Mouse (Mus musculus) kidney, postnatal 0 days (tissue): ENCODE data around the gene Slc19a3. TPM values are rescaled to one million over a fixed set of nuclear protein-coding genes. Genes with fewer than 3 reads are reported as not detected.

ENCODE experiments used
- ATAC-seq: fragments of 200-750 bp; cut with Nextera tagmentation; replicated peaks from 2 replicates; pipeline ENCODE4 v1.8.0; 2017; ENCODE audit warnings: low read depth, moderate number of reproducible peaks, moderate TSS enrichment, moderate library complexity; ENCODE audit not compliant: low FRiP score
- DNase-seq: peaks from one replicate; pipeline ENCODE4 v3.0.0-alpha.2; 2016; ENCODE audit warnings: low spot score
- H3K27ac ChIP-seq: fragments of 300-500 bp; sonication (generic); 2 replicates; pipeline ENCODE4 v1.5.1; 2014; ENCODE audit warnings: mild to moderate bottlenecking
- H3K27me3 ChIP-seq: fragments of 300-500 bp; sonication (generic); 2 replicates; pipeline ENCODE4 v1.6.1; 2014; ENCODE audit warnings: low read length, mixed read lengths; ENCODE audit not compliant: insufficient read depth
- H3K36me3 ChIP-seq: fragments of 300-500 bp; sonication (generic); 2 replicates; pipeline ENCODE4 v1.6.1; 2014; ENCODE audit warnings: low read length, mixed read lengths; ENCODE audit not compliant: insufficient read depth
- H3K4me1 ChIP-seq: fragments of 300-500 bp; sonication (generic); replicated peaks from 2 replicates; pipeline ENCODE4 v1.6.1; 2014; ENCODE audit warnings: antibody characterized with exemption, low read length, mixed read lengths; ENCODE audit not compliant: insufficient read depth
- H3K4me2 ChIP-seq: fragments of 300-500 bp; sonication (generic); 2 replicates; pipeline ENCODE4 v1.6.1; 2014; ENCODE audit warnings: mild to moderate bottlenecking, low read length, moderate library complexity, mixed read lengths
- H3K4me3 ChIP-seq: fragments of 300-500 bp; sonication (generic); replicated peaks from 2 replicates; pipeline ENCODE4 v1.5.1; 2014; ENCODE audit warnings: low read depth, low read length
- H3K9ac ChIP-seq: fragments of 300-500 bp; sonication (generic); 2 replicates; pipeline ENCODE4 v1.6.1; 2014; ENCODE audit warnings: low read depth, low read length
- H3K9me3 ChIP-seq: fragments of 300-500 bp; sonication (generic); replicated peaks from 2 replicates; pipeline ENCODE4 v1.6.1; 2016; ENCODE audit warnings: low read length, inconsistent platforms, mixed read lengths
- CTCF ChIP-seq: IDR thresholded peaks from 2 replicates; pipeline ENCODE4 v1.5.1; 2016; ENCODE audit warnings: antibody characterized with exemption, low read depth, mild to moderate bottlenecking, moderate library complexity
- WGBS: fragments of 180-500 bp; shearing (Covaris S2); extraction: QIAGEN DNeasy Blood & Tissue Kit; methylation state at CpG from one replicate; pipeline ENCODE4 v1.1.7; 2014; 5-methylcytosine and 5-hydroxymethylcytosine counted together
- polyA plus RNA-seq: library from polyadenylated mRNA; unstranded; fragments of >200 nt; fragmentation: Nextera tagmentation; extraction: Ambion mirVana; gene quantifications from 2 replicates; pipeline ENCODE4 v1.2.1, GENCODE M21; 2015

Gene Slc19a3
- polyA plus RNA-seq, 1 experiment from 2014 or later, result 3.4 TPM

DNA sequence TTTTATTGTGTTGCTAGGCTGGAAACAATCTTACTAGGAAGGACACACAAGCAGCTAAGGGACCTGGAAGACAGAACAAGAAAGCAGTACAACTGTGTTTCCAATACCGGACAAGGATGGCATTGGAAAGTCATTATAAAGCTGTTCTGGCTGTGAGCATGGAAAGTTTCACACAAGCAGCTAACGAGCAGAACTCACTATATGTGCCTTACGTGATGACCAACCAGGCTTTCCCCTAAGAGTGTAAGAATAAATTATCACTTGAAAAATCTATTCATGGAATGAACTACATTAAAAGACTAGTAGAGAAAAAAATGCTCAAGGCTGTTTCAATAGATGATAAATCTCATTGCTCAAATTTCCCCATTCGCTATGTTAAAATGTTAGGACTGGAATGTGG is 28.3 kb upstream of the Slc19a3 start:
- WGBS, result 89% methylated on average over 4 of the region's 4 CpGs
- TF ChIP-seq CTCF, result no peak
- Histone ChIP-seq H3K9ac (no peak overlapping the region), H3K27me3 (no peaks in the 10 kb centered on the region), H3K4me3 (no peak overlapping the region), H3K27ac (no peak overlapping the region), H3K9me3 (no peaks in the 10 kb centered on the region), H3K4me2 (no peak overlapping the region), H3K4me1 (no peaks in the 10 kb centered on the region), H3K36me3 (no peaks in the 10 kb centered on the region)
- ATAC-seq, result no peak
- DNase-seq, result no peak

- Histone ChIP-seq H3K9me3 (no peaks in the 10 kb centered on the region), H3K4me2 (no peak overlapping the region), H3K4me3 (no peak overlapping the region), H3K36me3 (no peaks in the 10 kb centered on the region), H3K9ac (no peak overlapping the region), H3K27me3 (no peaks in the 10 kb centered on the region), H3K27ac (no peak overlapping the region), H3K4me1 (no peaks in the 10 kb centered on the region)
- no peak for ATAC-seq
- 34% methylated on average over 3 of the region's 3 CpGs for WGBS
- DNase-seq, result peak; percentile 79
- peak; percentile 82 for TF ChIP-seq CTCF
Observed at GRCm38 (mm10) chr1:83064851-83065250, 26.6 kb upstream of the Slc19a3 start.

GRCm38 (mm10) chr1:83060643-83061042 is 22.4 kb upstream of the Slc19a3 start, which contains the start of gene Krtap28-13:
Gene Krtap28-13, plus strand, starts transcription at chr1:83060930.
- H3K27me3 ChIP-seq, result no peaks in the 10 kb centered on the region
- no peaks in the 10 kb centered on the region for H3K36me3 ChIP-seq
- no peaks in the 10 kb centered on the region for H3K9me3 ChIP-seq
- no peak for ATAC-seq
- DNase-seq, result peak; percentile 45
- no peak within 1 kb of the TSS for H3K4me2 ChIP-seq
- TF ChIP-seq CTCF, result no peak
- H3K4me1 ChIP-seq, result no peaks in the 10 kb centered on the region
- H3K4me3 ChIP-seq, result no peak within 1 kb of the TSS
- 84% methylated on average over 4 of the region's 4 CpGs for WGBS
- no peak within 1 kb of the TSS for H3K27ac ChIP-seq
- H3K9ac ChIP-seq, result no peak within 1 kb of the TSS

DNA sequence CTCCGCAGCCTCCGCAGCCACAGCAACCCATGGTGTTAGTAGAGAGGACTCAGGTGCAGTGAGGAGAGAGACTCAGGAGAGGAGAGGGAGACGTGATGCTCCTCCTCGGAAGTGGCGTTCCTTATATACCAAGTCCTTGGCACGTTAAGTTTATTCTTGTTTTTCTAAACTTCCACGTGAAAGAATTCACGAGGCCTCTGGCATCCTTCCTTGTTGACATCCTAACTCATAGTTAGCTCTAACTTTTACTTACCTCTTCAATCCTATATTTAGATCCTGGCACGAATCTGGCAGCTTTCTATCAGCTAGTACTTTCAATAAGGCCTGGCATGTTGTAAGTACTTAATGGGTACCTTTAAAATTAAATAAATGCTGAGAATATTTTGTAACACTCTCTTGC is 21.0 kb upstream of the Slc19a3 start, which contains the start of gene A030005K14Rik:
A030005K14Rik (minus strand) TSS at position 101 of the 400 bp plus-strand sequence.
- TF ChIP-seq CTCF, result no peak
- no peak within 1 kb of the TSS for H3K9ac ChIP-seq
- WGBS, result 91% methylated on average over 9 of the region's 9 CpGs
- ATAC-seq, result no peak
- no peaks in the 10 kb centered on the region for H3K36me3 ChIP-seq
- no peak within 1 kb of the TSS for H3K27ac ChIP-seq
- no peak for DNase-seq
- H3K27me3 ChIP-seq, result no peaks in the 10 kb centered on the region
- no peak within 1 kb of the TSS for H3K4me2 ChIP-seq
- no peak within 1 kb of the TSS for H3K4me3 ChIP-seq
- no peaks in the 10 kb centered on the region for H3K4me1 ChIP-seq
- H3K9me3 ChIP-seq, result no peaks in the 10 kb centered on the region

GRCm38 (mm10) chr1:83058481-83058880 is 20.2 kb upstream of the Slc19a3 start:
- TF ChIP-seq CTCF, result no peak
- no peak for DNase-seq
- 29% methylated on average over 1 of the region's 1 CpGs for WGBS
- no peak overlapping the region for H3K9ac ChIP-seq
- no peaks in the 10 kb centered on the region for H3K36me3 ChIP-seq
- no peak overlapping the region for H3K4me3 ChIP-seq
- no peak overlapping the region for H3K4me2 ChIP-seq
- no peak for ATAC-seq
- H3K9me3 ChIP-seq, result no peaks in the 10 kb centered on the region
- H3K27me3 ChIP-seq, result no peaks in the 10 kb centered on the region
- no peaks in the 10 kb centered on the region for H3K4me1 ChIP-seq
- H3K27ac ChIP-seq, result no peak overlapping the region

GRCm38 (mm10) chr1:83044882-83045427 is 6.7 kb upstream of the Slc19a3 start, which contains the start of gene Gm47969:
Gene Gm47969, plus strand, starts transcription at chr1:83044932.
- WGBS, result 72% methylated on average over 5 of the region's 5 CpGs

DNA sequence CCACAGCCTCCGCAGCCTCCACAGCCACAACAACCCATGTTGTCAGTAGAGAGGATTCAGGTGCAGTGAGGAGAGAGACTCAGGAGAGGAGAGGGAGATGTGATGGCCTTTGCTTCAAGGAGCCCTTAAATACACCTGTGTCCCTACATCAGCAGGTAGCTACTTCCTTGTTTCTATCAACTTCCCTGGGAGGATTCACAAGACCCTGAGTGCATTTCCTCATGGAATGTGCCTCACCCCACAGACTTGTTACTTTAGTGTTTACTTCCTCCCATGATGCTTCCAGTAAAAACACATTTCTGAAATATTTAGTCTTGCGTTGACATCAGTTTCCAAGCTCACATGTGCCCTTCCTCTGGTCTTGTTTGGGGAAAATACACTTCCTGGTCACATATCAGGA is 4.1 kb upstream of the Slc19a3 start, which contains the start of gene Krtap28-10:
Krtap28-10 (minus strand) TSS at position 101 of the 400 bp plus-strand sequence.
- no peaks in the 10 kb centered on the region for H3K36me3 ChIP-seq
- 82% methylated on average over 2 of the region's 2 CpGs for WGBS
- no peaks in the 10 kb centered on the region for H3K9me3 ChIP-seq
- TF ChIP-seq CTCF, result no peak
- 0 out of 2 replicates have a peak, but pooled peaks cover 4% of the 10 kb centered on the region for H3K4me1 ChIP-seq
- ATAC-seq (no peak), DNase-seq (no peak)
- no peak within 1 kb of the TSS for H3K4me2 ChIP-seq
- H3K27ac ChIP-seq, result no peak within 1 kb of the TSS
- no peak within 1 kb of the TSS for H3K4me3 ChIP-seq
- no peaks in the 10 kb centered on the region for H3K27me3 ChIP-seq
- H3K9ac ChIP-seq, result no peak within 1 kb of the TSS

More at GRCm38 (mm10) chr1:83044882-83045427, 6.7 kb upstream of the Slc19a3 start, which contains the start of gene Gm47969:
- H3K9ac ChIP-seq, result no peak within 1 kb of the TSS
- ATAC-seq (no peak), DNase-seq (no peak)
- no peaks in the 10 kb centered on the region for H3K9me3 ChIP-seq
- no peaks in the 10 kb centered on the region for H3K36me3 ChIP-seq
- H3K4me2 ChIP-seq, result no peak within 1 kb of the TSS
- no peak within 1 kb of the TSS for H3K27ac ChIP-seq
- TF ChIP-seq CTCF, result no peak
- H3K4me3 ChIP-seq, result no peak within 1 kb of the TSS
- H3K4me1 ChIP-seq, result no peaks in the 10 kb centered on the region
- H3K27me3 ChIP-seq, result no peaks in the 10 kb centered on the region
